Mouse (Mus musculus) gastrocnemius, postnatal 4 days (tissue): ENCODE data around the gene 5730596B20Rik. TPM values are rescaled to one million over a fixed set of nuclear protein-coding genes. Genes with fewer than 3 reads are reported as not detected.
A peak's percentile ranks its signal among the peaks of the same experiment; 100 is the strongest.

Source experiments
- DNase-seq, 2 experiments: peaks; one replicate each; pipeline ENCODE4 v3.0.0; 2021 to 2022; ENCODE audit warnings: low spot score in 2 of 2, mixed read lengths in 2 of 2
- total RNA-seq, 2 experiments: library from RNA; stranded (reverse); gene quantifications; 2 replicates each; pipeline ENCODE4 v1.2.3; 2021

5730596B20Rik gene
- total RNA-seq, 2 experiments from 2014 or later = 0.34 to 0.54 TPM

- peak; percentile 68 to 83 for DNase-seq
Measured at GRCm38 (mm10) chr6:52211170-52211935, 34.1 kb downstream of the 5730596B20Rik start.

- DNase-seq = peak in 1 of 2 experiments; percentile 16
Measured at GRCm38 (mm10) chr6:52211961-52212360, 34.7 kb downstream of the 5730596B20Rik start.

GRCm38 (mm10) chr6:52212556-52213118 lies 35.3 kb downstream of the 5730596B20Rik start:
- DNase-seq = peak; percentile 13 to 16

- peak; percentile 40 to 68 for DNase-seq
Measured at GRCm38 (mm10) chr6:52213119-52213986, 36.1 kb downstream of the 5730596B20Rik start, which contains the start of the genes Hoxa3 and Gm28308. Gene Hoxa3 (minus strand): TSS chr6:52213336. Gene Gm28308 (minus strand): TSS chr6:52213339.

GRCm38 (mm10) chr6:52214271-52214670 lies 37.0 kb downstream of the 5730596B20Rik start:
- DNase-seq = peak in 1 of 2 experiments; percentile 7

- peak in 1 of 2 experiments; percentile 9 for DNase-seq
Measured at GRCm38 (mm10) chr6:52215070-52215469, 37.8 kb downstream of the 5730596B20Rik start.

- DNase-seq = peak in 1 of 2 experiments; percentile 24
Measured at GRCm38 (mm10) chr6:52215771-52216535, 38.7 kb downstream of the 5730596B20Rik start.

GRCm38 (mm10) chr6:52216691-52217458 lies 39.6 kb downstream of the 5730596B20Rik start:
- DNase-seq = peak; percentile 27 to 50

- peak; percentile 55 to 79 for DNase-seq
Measured at GRCm38 (mm10) chr6:52217459-52217768, 40.1 kb downstream of the 5730596B20Rik start.

- no peak for DNase-seq
Measured at GRCm38 (mm10) chr6:52217895-52218642, 40.8 kb downstream of the 5730596B20Rik start.

- DNase-seq = no peak
Measured at GRCm38 (mm10) chr6:52218643-52219215, 41.4 kb downstream of the 5730596B20Rik start.

GRCm38 (mm10) chr6:52219234-52219942 lies 42.1 kb downstream of the 5730596B20Rik start:
- no peak for DNase-seq

- peak in 1 of 2 experiments; percentile 21 for DNase-seq
Measured at GRCm38 (mm10) chr6:52220003-52220864, 42.9 kb downstream of the 5730596B20Rik start.

- DNase-seq = no peak
Measured at GRCm38 (mm10) chr6:52220865-52221310, 43.6 kb downstream of the 5730596B20Rik start.

- peak; percentile 85 to 90 for DNase-seq
Measured at GRCm38 (mm10) chr6:52221337-52221992, 44.2 kb downstream of the 5730596B20Rik start, which contains the start of gene Hoxa7. Gene Hoxa7 (minus strand): TSS chr6:52221854.

GRCm38 (mm10) chr6:52221993-52222685 lies 44.8 kb downstream of the 5730596B20Rik start:
- no peak for DNase-seq
